Mouse (Mus musculus): ENCODE data around the gene Atp11a. TPM values are rescaled to one million over a fixed set of nuclear protein-coding genes. Genes with fewer than 3 reads are reported as not detected.

The Atp11a gene
- total and polyA plus RNA-seq, 3 experiments = 103 to 139 (median 124) TPM

DNA sequence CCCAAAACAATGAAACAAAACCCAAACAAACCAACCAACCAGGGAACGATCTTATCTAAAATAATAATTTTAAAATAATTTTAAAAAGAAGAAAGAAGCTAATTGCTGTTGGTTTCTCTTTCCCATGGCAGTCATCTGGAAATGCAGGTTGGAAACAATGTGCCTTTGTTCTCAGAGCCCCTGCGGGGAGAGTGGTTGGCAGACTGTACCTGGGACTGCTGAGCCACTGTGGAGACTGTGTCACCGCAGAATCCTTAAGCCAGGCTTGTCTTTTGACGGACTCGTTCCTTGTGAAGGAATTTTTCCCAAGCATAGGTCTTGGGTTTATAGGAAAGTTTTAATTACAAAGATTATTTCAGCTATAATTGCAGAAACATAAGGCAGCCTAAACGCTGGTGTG is 59.6 kb downstream of the Atp11a start:
- DNase-seq = no peak

DNA sequence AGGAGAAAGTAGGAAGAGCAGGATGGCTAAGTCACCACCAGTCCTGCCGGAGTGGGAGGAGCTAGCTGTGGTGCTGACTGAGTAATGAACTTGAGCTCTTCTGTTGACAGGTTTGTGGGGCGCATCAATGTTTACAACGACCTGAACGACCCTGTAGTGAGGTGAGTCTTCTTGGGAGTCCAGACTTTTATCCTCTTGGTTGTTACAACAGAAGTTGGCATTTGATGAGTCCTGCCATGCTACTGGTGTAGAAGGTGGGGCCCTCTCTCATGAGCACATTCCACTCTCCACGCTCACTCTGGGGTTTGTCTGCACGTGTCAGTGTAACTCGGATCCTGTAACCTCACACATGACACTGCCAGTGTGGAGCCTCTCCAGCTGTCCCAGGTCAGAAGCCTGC is 66.1 kb downstream of the Atp11a start:
- DNase-seq = no peak

DNA sequence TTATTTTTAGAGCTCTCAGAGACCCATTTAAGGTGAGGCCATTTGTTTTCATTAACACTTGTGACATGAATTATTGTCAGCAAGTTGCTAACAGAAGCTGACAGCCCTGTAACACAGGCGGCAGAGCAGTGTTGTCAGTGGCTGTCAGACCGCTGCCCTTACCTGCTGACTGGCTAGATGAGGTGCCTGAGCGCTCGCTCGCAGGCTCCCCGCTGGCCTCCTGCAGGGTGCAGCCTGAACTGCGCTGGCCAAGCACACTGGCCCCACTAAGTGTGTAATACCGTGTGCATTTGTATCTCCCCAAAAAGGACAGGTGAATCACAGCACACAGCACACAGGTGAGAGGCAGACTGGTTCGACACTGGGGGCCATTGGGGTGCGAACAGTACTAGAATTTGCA is 67.7 kb downstream of the Atp11a start:
- no peak for DNase-seq

DNA sequence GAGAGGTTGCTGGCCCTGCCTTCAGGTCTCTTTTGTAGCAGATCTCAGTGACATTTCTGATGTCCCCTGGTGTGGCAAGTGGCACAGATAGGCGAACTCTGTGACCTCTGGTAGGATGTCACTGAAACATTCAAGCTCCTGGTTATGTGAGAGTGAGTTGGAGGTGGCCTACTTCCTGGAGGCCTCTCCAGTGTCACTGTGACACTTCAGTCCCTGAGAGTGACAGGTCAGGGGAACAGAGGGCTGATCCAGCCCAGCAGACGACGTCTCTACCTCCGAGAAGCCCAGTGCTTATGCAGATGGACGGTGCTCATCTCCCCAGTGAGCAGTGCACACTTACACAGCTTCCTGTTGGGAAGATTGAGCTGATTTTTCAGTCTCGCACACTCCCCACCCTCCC is 68.4 kb downstream of the Atp11a start:
- no peak for DNase-seq

DNA sequence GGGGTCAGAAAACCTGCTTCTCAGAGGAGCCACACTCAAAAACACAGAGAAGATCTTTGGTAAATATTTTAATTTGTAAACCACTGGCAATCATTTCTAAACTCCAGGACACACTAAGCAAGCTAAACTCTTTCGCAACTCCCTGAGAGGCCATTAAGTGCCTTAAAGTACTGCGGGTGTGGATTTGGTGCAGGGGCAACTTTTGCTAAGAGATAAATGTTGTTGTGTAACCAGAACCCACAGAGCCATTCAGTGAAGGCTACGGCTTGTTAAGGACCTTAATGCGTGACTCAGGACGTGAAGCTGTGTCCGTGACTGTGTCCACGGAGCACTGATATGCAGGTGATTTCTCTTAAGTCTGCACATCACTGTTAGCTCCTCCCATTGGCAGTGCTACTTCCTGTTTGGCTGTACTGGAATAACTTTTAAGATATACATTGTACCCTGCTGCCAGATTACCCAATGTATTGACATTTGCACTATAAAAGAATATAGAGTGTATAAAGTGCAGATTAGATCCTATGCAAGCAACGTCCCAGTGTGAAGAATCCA is 68.9 kb downstream of the Atp11a start:
- no peak for DNase-seq

DNA sequence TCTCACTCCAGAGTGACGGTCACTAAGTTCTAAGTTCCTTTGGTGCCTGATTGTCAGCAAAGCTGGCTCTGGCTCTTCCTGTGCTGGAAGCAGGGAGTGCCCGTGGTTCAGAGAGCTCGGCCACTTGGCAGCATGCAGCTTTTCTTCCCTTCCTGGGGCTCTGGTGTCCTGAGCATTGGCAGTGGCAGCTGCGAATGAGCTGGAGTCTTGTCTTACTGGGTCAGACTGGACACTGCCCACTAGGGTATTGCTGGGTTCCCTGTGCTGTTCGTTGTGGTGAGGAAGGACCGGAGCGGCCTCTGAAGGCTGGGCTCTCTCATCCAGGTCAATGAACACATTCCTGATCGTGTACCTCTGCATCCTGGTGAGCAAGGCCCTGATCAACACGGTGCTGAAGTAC is 70.3 kb downstream of the Atp11a start:
- DNase-seq = no peak

DNA sequence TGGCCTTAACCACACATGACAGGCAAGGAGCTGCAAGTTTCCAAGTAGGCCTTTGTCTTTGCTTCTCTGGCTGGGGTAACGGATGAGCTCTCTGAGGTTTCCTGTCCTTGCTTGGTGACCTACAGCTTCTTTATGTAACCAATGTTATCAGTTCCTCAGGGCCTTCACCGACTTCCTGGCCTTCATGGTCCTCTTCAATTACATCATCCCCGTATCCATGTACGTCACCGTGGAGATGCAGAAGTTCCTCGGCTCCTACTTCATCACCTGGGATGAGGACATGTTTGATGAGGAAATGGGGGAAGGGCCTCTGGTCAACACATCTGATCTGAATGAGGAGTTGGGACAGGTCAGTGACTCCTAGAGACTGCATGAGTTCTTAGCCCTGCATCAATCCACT is 71.5 kb downstream of the Atp11a start:
- DNase-seq = no peak

DNA sequence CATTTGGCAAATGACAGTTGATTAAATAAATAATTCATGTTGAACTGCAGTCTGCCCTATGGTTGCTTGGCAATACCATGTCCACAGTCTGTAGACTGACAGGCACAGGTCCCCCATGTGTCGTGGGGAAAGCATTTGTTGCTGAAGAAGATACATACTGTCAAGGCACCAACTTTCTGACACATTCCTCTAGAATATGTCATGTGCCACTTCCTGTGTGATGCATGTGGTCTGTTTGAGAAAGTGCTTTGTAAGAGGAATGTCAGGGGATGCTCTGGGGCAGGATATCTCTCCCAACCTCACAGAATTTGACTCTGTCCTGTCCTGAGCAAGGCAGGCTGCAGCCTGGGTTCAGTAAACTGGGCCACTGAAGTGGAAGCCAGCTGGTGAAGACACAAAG is 72.6 kb downstream of the Atp11a start:
- DNase-seq = no peak

DNA sequence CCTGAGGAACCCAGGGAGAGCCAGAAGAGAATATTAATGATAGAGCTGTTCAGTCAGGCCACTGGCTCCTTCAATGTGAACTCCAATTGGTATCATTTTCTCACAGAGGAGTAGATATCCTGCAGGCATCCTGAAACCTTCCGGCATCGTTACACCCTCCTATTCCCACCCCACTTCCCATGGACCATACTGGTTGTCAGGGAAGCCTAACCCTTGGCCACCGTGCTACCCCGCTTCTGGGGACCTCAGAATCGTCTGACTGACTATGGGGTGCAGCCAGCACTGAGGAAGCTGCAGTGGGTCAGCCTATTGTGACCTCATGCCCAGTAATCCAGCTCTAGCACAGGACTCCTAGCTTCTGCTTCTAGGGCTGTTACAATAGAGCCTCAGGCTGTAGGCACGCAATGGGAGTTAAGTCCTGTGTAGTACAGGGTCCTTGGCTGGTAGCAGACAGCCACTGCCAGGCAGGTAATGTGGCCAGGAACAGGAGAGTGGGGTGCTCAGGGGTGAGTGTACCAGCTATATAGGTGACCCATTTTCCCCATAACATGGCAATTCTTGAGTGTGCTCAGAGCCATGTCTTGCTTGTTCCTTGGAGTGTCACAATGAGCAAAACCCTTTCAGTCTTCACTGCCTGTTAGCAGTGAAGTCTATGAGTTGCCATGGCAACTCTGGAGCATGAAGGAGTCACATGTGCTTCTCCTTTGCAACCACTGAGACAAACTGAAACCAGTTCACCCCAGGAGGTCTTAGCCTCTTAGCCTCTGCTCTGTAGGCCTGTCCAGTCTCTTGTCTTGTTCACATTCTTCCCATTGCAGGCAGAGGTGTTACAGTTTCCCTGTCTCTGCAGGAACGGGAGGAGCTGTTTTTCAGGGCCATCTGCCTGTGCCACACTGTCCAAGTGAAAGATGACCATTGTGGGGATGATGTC is 75.1 kb downstream of the Atp11a start:
- no peak for DNase-seq

DNA sequence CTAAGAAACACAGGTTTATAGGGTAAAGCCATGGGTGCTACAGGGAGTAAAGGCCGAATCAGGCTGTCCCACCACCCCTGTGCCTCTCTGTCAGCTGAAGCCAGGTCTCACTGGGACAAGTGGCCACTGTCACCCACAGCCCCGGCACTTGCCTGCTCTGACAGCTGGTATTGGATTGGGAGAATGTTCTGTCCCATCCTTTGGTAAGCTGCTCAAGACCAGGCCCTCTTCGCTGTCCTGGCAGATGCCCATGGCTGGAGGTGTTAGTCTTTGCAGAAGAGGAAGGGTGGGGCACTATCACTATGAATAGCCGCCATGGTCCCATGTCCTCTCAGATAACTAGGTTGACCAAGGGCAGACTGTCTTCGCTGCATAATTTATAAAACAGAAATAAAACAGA is 76.8 kb downstream of the Atp11a start:
- DNase-seq = no peak

DNA sequence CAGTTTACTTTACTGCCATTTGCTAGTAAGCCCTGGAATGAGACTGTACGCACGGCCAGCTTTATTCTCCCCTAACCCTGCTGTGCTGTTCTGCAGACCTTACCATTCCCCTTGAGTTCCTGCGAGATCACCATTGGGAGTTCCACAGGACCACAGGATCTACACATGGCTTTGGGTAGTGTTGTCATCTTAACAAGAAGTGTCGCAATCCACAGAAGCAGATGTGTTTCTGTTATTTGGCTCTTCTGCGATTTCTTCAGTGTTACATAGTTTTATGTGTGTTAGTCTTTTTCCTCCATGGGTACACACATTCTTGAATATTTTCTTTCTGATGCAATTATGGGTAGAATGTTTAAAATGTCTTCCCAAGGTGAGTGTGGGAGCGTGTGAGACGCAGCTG is 84.0 kb downstream of the Atp11a start:
- DNase-seq = no peak

DNA sequence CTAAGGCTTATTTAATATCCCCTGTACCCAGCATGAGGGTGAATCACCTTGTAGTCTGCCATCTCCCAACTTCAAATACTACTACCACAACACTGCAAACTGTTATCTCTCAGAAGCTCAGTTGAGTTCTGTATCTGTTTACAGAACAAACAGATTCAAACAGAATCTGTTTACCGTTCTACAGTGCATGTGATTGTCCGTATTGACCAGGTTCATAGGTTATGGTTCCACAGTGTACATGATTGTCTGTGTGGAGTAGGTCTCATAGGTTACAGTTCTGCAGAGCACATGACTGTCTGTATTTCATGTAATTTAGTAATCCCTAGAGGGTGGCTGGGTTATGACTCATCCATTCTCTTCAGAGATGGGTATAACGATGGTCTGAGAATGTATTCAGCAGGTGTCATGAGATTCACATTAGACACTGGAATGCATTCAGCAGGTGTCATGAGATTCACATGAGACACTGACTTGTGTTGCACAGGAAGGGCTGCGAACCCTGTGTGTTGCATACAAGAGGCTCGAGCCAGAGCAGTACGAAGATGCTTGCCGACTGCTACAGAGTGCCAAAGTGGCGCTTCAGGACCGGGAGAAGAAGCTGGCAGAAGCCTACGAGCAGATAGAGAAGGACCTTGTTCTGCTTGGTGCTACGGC is 85.7 kb downstream of the Atp11a start:
- no peak for DNase-seq

DNA sequence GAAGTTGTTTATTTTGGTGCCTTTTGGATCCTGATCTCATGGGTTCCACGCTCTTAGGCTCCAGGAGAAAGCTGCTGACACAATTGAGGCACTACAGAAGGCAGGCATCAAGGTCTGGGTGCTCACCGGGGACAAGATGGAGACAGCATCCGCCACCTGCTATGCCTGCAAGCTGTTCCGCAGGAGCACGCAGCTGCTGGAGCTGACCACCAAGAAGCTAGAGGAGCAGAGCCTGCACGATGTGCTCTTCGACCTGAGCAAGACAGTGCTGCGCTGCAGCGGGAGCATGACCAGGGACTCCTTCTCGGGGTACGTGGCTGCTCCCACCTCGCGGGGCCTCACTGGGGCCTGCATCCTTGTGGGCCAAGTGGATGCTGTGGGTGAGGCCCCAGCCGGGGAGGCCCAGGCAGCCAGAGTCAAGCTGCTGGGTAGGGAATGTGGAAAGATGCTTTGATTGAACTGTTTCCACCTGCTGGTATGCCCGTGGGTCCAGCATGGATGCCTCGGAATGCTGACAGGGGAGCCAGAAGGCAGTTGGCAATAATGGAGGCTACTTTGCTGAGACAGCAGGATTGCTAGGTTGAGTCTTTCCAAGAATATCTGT is 87.6 kb downstream of the Atp11a start:
- DNase-seq = no peak

DNA sequence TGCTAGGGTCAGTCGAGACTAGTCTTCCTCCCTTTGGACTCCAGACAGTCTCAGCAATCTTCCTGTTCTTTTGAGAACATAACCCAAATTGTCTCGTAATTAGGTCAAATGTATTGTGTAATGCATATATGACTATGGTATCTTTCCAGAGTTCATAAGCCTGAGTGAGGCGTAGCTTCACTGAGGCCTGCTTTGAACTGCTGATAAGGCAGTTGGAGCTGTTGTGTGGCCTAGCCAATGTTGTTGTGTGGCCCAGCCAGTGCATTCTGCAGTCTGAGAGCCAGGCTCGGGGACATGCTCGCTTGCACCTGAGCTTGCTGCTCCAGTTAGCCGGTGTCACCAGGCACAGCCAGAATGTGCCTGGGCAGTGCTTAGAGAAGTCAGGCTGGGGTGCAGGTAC is 89.6 kb downstream of the Atp11a start:
- no peak for DNase-seq

DNA sequence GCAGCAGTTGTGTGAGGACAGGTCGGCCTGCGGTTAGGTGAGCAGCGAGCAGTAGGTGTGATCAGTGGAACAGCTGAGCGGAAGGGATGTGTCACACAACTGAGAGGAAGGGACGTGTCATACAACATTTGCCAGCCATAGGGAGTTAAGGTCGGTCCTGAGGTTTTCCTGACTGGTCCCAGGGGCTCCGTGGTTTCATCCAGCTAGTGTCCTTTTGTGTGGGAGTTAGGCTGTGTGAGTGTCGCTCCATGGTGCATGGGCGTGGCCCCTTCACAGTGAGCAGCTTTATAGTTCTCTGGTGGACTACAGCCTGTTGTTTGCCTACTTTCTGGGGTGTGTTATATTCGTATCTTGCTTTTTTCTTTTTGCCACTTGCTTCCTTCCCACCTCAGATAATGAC is 94.4 kb downstream of the Atp11a start:
- no peak for DNase-seq

DNA sequence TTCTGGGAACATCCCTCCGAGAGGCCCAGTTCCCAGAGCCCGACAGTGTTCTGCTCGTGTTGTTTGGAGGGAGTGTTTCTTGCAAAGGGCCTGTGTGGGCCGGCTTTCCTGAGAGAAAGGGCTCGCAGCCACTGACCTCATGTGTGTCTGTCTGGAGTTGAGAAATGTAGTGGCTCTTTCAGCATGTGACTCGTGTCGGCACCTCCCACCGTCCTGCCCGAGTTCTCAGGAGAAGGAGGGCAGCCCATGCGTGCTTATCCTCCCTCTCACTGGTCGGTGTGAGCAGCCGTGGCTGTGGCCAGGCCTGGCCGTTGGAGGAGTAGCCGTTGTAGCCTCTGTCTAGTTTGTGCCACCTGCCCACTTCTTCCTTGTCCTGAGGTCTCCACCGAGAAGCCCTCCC is 99.2 kb downstream of the Atp11a start:
- no peak for DNase-seq

DNA sequence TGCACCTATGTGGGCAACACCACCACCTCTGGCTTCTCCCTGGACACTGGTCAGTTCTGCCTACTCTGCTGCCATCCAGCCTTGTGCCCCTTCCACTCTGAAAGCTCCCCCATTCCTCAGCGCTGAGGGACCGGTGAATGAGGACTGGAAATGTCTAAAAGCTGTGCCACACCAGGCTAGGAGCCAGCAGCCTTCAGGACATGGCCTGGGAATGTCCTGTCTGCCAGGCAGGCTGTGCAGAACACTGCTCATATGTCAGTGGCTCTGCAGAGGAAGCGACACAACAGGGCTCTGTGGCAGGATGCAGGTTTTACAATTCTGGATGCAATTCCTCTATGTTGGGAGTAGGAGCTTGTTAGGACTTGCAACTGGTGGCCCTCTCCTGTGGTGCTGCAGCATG is 106.2 kb downstream of the Atp11a start:
- DNase-seq = no peak

DNA sequence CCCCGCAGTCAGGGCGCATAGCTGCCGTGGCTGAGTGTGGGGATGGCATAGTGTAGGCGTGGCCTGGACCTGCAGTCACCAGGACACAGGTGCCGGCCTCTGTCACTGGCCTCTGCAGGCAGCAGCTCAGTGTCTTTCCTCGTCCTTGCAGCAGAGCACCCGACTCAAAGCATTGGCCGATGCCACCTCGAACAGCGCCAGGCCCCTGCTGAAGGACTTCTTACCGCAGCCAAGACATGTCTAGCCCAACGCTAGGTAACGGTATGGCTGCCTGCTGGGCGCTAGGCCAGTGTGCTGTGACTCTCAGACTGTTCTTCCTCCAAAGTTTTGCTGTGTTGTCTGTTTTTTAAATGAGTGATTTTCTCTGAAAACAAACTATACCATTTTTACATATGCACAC is 106.8 kb downstream of the Atp11a start:
- DNase-seq = no peak

DNA sequence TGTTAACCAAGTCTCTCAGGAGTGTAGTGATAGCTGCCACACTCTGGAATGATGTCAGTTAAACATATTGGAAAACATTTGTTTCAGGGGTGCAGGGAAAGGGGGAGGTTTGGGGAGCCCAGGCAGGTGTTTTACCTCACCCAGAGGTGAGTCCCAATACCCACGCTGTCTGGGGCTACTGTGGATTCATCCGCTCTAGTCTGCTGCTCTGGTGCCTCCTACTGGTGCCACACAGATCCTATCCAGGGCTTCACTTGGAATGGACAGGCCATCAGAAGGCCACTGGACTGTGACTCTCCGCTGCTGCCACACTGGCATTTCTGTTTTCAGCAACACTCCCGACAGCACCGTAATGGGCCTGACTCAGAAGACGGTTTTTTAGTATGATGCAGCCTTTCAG is 109.0 kb downstream of the Atp11a start:
- no peak for DNase-seq

DNA sequence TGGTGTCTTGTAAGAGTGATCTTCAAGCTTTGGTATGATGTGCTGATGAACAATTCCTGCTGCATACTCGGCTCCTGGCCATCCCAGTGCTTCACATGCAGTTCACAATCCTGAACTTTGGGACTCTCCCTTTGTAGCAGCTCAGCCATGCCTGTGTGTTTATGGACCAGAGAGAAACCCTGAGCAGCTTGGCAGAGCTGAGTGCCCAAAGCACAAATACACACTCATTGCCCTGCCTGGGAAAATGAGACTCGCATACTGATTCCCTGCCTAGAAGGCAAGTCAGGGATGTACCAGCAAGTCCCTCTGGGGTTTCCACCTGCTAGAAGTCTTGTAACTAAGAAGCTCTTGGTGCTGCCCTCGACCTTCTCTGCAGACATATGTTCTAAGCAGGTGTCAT is 112.8 kb downstream of the Atp11a start:
- DNase-seq = no peak

DNA sequence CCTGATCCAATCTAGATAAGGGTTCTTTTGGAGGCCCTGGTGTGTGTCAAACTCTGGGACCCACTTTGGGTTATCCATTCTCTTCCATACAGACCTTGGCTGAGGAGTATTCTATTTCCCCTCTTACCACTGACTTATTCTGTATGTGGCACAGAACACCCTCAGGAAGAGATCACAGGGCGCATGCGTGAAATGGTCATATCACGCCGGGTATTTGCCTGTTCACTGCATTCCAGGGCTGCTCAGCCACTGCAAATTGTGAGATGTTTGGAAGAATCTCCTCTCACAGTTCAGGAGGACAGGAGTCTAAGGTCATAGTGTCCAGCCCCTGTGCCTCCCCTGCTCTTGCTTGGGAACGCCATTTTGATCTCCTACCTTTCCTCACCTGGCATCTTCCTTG is 113.8 kb downstream of the Atp11a start:
- DNase-seq = no peak

DNA sequence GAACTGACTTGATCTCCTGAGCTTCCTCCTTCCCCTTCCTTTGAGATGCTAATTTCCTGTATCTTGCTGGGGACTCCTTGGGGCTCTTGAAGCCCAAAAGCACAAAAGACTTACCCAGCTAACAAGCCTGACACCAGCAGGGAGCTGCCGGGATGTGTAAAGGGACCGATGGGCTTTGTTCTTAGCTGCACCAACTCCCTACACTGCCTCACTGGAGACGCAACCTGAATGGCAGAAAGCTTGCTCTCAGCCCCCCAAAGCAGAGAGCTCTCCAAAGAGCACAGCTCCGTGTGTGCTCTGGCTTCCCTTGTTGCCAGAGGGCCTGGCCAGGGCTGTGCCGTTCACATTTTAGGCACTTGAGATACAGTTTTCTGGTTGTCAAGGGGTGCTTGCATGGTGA is 114.6 kb downstream of the Atp11a start:
- no peak for DNase-seq

DNA sequence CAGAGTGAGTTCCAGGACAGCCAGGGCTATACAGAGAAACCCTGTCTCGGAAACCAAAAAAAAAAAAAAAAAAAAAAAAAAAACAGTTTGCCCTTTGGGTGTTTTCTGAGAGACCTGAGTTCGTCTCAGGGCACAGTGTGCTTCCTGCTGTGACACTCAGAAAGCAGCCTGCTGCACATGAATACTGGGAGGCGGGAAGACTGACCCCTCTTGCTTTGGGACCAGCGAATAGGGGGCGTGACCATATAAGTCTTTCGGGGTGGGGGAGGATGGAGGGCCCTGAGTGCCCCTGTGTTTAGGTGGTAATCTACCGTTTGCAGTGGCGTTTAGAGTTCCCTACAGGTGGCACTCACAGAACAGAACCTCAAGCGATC is 116.2 kb downstream of the Atp11a start:
- DNase-seq = no peak

Data from adrenal gland, adult 2 months (tissue).